Mouse (Mus musculus) spleen, adult 2 months (tissue): Measurements from ENCODE around the gene Mark2.

Source experiments
- CTCF ChIP-seq: fragments of 200-500 bp; IDR thresholded peaks from 2 replicates; pipeline ENCODE4 v1.5.1; 2011; ENCODE audit warnings: mild to moderate bottlenecking, inconsistent platforms; ENCODE audit not compliant: insufficient read depth, insufficient read length, insufficient replicate concordance; ENCODE audit errors: extremely low read depth
- POLR2A ChIP-seq: fragments of 200-500 bp; IDR thresholded peaks from 2 replicates; pipeline ENCODE4 v1.6.1; 2011; ENCODE audit warnings: low read depth, low read length, inconsistent platforms

DNA sequence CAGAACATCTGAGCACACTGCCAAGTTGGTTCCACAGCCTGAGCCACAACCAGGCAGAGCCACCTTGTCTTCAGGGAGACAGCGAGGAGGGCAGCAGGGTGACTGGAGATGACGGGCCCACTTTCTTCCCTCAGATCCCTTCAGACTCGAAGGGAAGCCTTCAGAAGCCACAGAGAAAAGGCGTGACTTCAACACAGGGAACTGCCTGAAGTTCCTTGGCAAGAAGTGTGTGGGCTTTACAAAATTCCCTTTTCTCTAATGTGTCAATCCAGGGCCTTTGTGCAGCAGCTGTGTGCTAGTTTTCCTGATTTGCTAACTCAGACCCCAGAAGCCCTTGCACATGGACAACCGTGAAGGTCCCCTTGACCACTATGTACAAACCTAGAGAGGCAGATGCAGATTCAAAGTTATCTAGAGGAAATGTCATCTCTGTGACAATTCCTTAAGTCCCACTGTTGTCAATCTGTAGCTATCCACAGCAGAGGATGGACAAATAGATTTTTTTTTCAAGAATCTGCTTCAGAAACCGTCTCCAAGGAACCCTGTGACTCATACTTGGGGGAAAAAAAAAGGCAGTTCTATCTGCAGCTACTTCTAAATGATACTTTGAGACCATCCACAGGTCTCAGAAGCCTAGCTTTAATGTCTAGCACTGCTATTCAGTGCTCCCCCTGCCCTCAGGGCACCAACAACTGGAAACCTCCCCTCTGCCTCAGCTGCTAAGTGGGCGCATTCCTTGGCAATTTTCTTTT is 49.5 kb downstream of the Mark2 start:
- no peak for TF ChIP-seq CTCF
- TF ChIP-seq POLR2A: no peak
